Mouse (Mus musculus): Measurements from ENCODE around the gene Snrnp40.

Snrnp40 gene

DNA sequence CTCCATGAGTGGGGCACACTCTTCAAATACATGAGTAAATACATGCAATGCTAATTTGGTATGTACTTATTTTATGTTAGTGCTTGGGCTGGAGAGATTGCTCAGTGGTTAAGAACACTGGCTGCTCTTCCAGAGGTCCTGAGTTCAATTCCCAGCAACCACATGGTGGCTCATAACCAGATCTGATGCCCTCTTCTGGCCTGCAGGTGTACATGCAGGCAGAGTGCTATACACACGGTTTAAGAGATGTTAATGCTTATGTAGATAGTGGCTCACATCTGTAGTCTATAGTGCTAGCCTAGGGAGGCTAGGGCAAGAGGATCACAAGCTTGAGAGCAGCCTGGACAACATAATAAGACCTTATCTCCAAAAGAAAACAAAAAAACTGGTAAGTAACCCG lies 20.5 kb downstream of the Snrnp40 start:
- DNase-seq (ENCODE audit: low read depth): no peak

DNA sequence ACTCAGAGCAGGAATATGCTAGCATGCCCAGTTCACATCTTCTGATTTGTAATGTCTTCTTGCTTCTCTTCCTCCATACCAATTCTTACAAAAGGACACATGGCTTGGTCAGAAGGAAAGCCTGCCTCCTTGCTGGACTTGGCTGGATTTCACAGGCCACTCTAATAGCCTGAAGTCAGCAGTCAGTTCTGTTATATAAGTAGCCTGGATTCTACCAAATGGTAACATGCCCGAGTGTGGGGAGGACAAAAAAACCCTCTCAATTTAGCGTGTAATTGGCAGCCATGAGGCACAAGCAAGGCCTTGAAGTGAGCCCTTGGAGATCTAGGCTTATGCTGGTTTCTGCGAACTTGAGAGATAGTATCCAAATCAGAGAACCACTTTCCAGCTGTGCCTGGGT lies 27.3 kb downstream of the Snrnp40 start:
- no peak for DNase-seq (ENCODE audit: low read depth)

DNA sequence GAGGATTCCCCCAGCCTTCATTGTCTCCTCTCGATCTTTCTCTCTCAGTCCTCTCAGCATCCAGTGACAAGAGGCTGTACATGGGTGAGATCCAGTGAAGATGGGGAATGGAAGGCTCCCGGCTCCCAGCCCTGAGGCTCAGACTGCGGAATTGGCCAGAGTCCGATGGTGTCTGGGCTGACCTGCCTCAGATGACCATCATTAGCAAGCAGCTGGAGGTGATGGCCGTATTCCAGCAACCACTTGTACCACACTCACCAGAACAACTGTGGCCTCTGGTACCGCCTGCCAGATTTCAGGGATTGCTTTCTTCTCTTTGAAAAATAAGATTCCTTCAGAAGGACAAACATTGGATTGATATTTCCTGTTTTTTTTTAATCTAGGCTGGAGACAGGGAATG lies 29.6 kb downstream of the Snrnp40 start:
- DNase-seq (ENCODE audit: low read depth): no peak

DNA sequence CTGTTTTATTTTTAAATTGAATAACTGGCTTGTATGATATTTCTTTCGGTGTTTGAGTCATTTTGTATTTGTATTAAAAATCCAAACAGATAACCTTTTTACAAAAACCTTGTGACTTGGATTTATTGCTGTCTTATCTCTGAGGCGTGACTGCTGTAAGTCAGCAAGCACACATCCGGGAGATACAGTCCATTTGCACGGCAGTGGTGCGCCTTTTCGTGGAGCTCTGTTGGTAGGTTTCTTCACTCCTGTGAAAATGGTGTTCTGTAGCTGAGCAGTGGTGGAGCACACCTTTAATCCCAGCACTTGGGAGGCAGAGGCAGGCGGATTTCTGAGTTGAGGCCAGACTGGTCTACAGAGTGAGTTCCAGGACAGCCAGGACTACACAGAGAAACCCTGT lies 30.0 kb downstream of the Snrnp40 start:
- DNase-seq (ENCODE audit: low read depth): no peak

DNA sequence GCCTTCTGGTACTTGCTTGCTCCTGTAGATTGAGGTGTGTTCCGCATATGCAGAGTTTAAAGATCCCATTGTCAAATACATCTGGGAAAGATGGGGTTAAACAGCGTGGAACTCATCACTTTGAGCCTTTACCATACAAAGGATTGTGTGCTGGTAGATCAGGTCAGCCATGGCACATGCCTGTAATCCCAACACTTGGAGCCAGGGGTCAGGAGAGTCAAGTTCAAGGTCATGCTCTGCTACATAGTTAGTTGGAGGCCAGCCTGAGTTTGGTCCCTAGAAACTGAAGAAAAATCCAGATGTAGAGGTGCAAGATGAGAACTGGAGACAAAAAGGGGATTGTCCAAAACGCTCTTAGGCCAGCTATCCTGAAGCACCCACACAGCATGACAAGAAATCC lies 31.3 kb downstream of the Snrnp40 start:
- no peak for DNase-seq (ENCODE audit: low read depth)
